In genomic region chr9:110205526-110206404, GRCm38 (mm10) we compare ENCODE assay signal across 8 mouse cellular contexts. TPM values are rescaled to one million over a fixed set of nuclear protein-coding genes. Genes with fewer than 3 reads are reported as not detected.
DNase-seq lines count a peak whose midpoint lies in the region; ATAC-seq and TF ChIP-seq lines count a peak whose summit lies in the region.

No protein-coding gene starts in this region.

- 8% methylated on average over 15 of the region's 15 CpGs for WGBS in forebrain, embryonic 13.5 days

- peak overlapping the region; percentile 96 for H3K27ac ChIP-seq in forebrain, embryonic 13.5 days

- H3K9ac ChIP-seq in forebrain, embryonic 13.5 days, result peak overlapping the region; percentile 10

- no peak overlapping the region for H3ac ChIP-seq in myocyte (ENCODE audit: control insufficient read depth, insufficient read length)

- no peaks in the 10 kb centered on the region for H3K79me2 ChIP-seq in myocyte (ENCODE audit: control insufficient read depth, insufficient read depth)

- H3K4me1 ChIP-seq in forebrain, embryonic 13.5 days, result peaks cover 40% of the 10 kb centered on the region

- no peak for TF ChIP-seq POLR2A in myocyte (IDR thresholded peaks at IDR 0.05; ENCODE audit: insufficient read length, low read depth)

- peaks cover 76% of the 10 kb centered on the region for H3K36me3 ChIP-seq in forebrain, embryonic 13.5 days (ENCODE audit: poor library complexity, severe bottlenecking)
- H3K36me3 ChIP-seq in myocyte (ENCODE audit: control insufficient read depth, insufficient read depth), result peaks cover 66% of the 10 kb centered on the region

- no peak overlapping the region for H3K4me3 ChIP-seq in forebrain, embryonic 13.5 days
- H3K4me3 ChIP-seq in myocyte, result no peak overlapping the region

- H3K4me2 ChIP-seq in forebrain, embryonic 13.5 days, result peak overlapping the region; percentile 29
- peak overlapping the region; percentile 3 for H3K4me2 ChIP-seq in myocyte (ENCODE audit: low read depth)

- peak; percentile 8 for DNase-seq in cerebellum, adult 8-10 months
- DNase-seq in cerebellum, adult 11 months, result no peak
- DNase-seq in layer of hippocampus, postnatal 14 days (ENCODE audit: low spot score in 2 of 2), result peak; percentile 43 to 82
- DNase-seq in lung, postnatal 10 days, result no peak
- no peak for DNase-seq in gastrocnemius, postnatal 10 days

- peak; percentile 94 for ATAC-seq in forebrain, embryonic 13.5 days
- ATAC-seq in megakaryocyte progenitor cell, adult 5-6 weeks (replicated peaks; ENCODE audit: poor library complexity), result no peak

- no peaks in the 10 kb centered on the region for H3K9me3 ChIP-seq in forebrain, embryonic 13.5 days (replicated peaks)

- no peaks in the 10 kb centered on the region for H3K27me3 ChIP-seq in forebrain, embryonic 13.5 days
- no peaks in the 10 kb centered on the region for H3K27me3 ChIP-seq in myocyte (ENCODE audit: control insufficient read depth, insufficient read depth, insufficient read length)

TF ChIP-seq in myocyte, 11 proteins besides CTCF, POLR2A, EP300 and RAD21:
- peak; percentile 21 for TF ChIP-seq TCF12 (IDR thresholded peaks at IDR 0.05; ENCODE audit: insufficient read depth, poor library complexity, severe bottlenecking)
- TF ChIP-seq MYOG (IDR thresholded peaks at IDR 0.05; ENCODE audit: control insufficient read depth in 1 of 3, insufficient read depth in 1 of 3, insufficient read length in 2 of 3, low read depth in 2 of 3), result peak in 2 of 3 experiments; percentile 41 to 81
- no peak for TF ChIP-seq USF1 (IDR thresholded peaks at IDR 0.05; ENCODE audit: low read depth)
- peak in 2 of 3 experiments; percentile 70 to 78 for TF ChIP-seq MYOD1 (IDR thresholded peaks at IDR 0.05; ENCODE audit: control insufficient read depth in 1 of 3, insufficient read length in 2 of 3, low read depth in 2 of 3)
- TF ChIP-seq SRF (IDR thresholded peaks at IDR 0.05; ENCODE audit: control insufficient read depth, insufficient read length, low read depth), result no peak
- no peak for TF ChIP-seq REST (IDR thresholded peaks at IDR 0.05; ENCODE audit: insufficient read depth, insufficient read length)
TF ChIP-seq in myocyte: peak in this region for 3.

RNA-seq across cellular contexts. Expression of gene Cspg5, which starts 37.8 kb away (rescaled TPM):
- polyA plus RNA-seq in forebrain, embryonic 13.5 days (2015; fragmentation: Nextera tagmentation; extraction: Ambion mirVana), result 29.4 and 35.0 TPM in 2 replicates
- 100 to 1,000 TPM; 296 to 306 TPM for total RNA-seq in layer of hippocampus, postnatal 14 days (2021)
- 0.24 TPM for polyA plus RNA-seq in myocyte (2012; fragmentation: generic; extraction: Trizol)
- 0.05 and 0.07 TPM in 2 replicates for total RNA-seq in megakaryocyte progenitor cell, adult 5-6 weeks (2015)
- total RNA-seq in megakaryocyte progenitor cell, adult 5-6 weeks (2017), result 0.03 and 0.75 TPM in 2 replicates
- 1 to 10 TPM; 1.3 TPM for total RNA-seq in gastrocnemius, postnatal 10 days (2021)

Comparison
In these comparisons a context has a peak if more than half of its experiments do, and no peak if none do; other contexts are left out.
1. DNase-seq: peak in cerebellum, adult 8-10 months (single experiment) and layer of hippocampus, postnatal 14 days (2 of 2); none in cerebellum, adult 11 months (single experiment), lung, postnatal 10 days (single experiment) and gastrocnemius, postnatal 10 days (single experiment).
2. RNA of gene Cspg5, which starts 37.8 kb away (total RNA-seq): 296 to 306 TPM in layer of hippocampus, postnatal 14 days; 1.3 TPM in gastrocnemius, postnatal 10 days and 0.03 to 0.75 TPM in megakaryocyte progenitor cell, adult 5-6 weeks; every median in the first group is over 100 times any median in the second.